Mouse (Mus musculus) megakaryocyte, embryonic 14.5 days (primary cell): Measurements from ENCODE around the gene Gm12216. TPM values are rescaled to one million over a fixed set of nuclear protein-coding genes. Genes with fewer than 3 reads are reported as not detected.

Experiments
- H3K27me3 ChIP-seq: replicated peaks from 2 replicates; pipeline ENCODE3; 2012; ENCODE audit warnings: inconsistent platforms
- H3K36me3 ChIP-seq: replicated peaks from 2 replicates; pipeline ENCODE3; 2012; ENCODE audit warnings: low read length, inconsistent platforms, mixed read lengths
- H3K4me1 ChIP-seq: 2 replicates; pipeline ENCODE4 v1.6.1; 2012; ENCODE audit warnings: inconsistent platforms
- H3K4me3 ChIP-seq: replicated peaks from 2 replicates; pipeline ENCODE3; 2012; ENCODE audit warnings: moderate library complexity, mild to moderate bottlenecking, inconsistent platforms
- H3K9me3 ChIP-seq: 2 replicates; pipeline ENCODE4 v1.6.1; 2012; ENCODE audit warnings: inconsistent platforms
- FLI1 ChIP-seq: IDR thresholded peaks from 2 replicates; pipeline ENCODE4 v1.6.1; 2012; ENCODE audit warnings: low read length, inconsistent platforms, mixed read lengths
- GATA1 ChIP-seq: IDR thresholded peaks from 3 replicates; pipeline ENCODE4 v1.6.1; 2012; ENCODE audit warnings: mixed read lengths, low read length, inconsistent platforms, borderline replicate concordance
- polyA plus RNA-seq: library from polyadenylated mRNA; stranded (reverse); fragments of >175 nt; gene quantifications from 2 replicates; pipeline ENCODE4 v1.2.3, GENCODE M21; 2012; ENCODE audit warnings: low replicate concordance; ENCODE audit not compliant: insufficient read depth

Gm12216 gene
- polyA plus RNA-seq, 1 experiment = not detected

DNA sequence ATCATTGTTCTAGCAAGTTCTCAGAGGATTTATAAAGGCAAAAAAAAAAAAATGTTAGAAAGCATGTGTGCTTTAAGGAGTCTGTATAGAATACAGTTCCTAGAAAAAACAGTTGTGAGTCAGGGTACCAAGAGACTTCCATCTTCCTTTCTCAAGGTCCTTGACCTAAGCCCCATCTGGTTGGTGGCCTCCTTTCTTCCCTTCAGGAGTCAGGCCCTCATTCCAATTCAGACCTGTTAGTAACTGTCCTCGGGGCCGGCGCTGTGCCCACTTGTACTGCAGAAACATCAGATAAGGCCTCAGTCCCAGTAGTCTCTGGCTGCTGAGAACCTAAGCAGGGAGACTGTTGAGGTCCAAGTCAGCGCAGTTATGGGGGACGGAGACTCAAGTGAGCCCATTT lies 86.0 kb downstream of the Gm12216 start, which contains the start of gene Gm17334:
Gene Gm17334 (minus strand): TSS at position 101 of the 400 bp plus-strand sequence.
- H3K9me3 ChIP-seq = no peaks in the 10 kb centered on the region
- H3K4me1 ChIP-seq = peaks cover 68% of the 10 kb centered on the region
- peak within 1 kb of the TSS; percentile 99 for H3K4me3 ChIP-seq
- peaks cover 65% of the 10 kb centered on the region for H3K36me3 ChIP-seq
- no peaks in the 10 kb centered on the region for H3K27me3 ChIP-seq
- TF ChIP-seq GATA1 (no peak), FLI1 (no peak)

GRCm38 (mm10) chr11:53772536-53772935 lies 86.5 kb downstream of the Gm12216 start:
- Histone ChIP-seq H3K36me3 (peaks cover 60% of the 10 kb centered on the region), H3K9me3 (no peaks in the 10 kb centered on the region), H3K4me3 (peak overlapping the region; percentile 67), H3K27me3 (no peaks in the 10 kb centered on the region), H3K4me1 (peaks cover 64% of the 10 kb centered on the region)
- TF ChIP-seq GATA1 (no peak), FLI1 (no peak)

GRCm38 (mm10) chr11:53771001-53771744 lies 87.9 kb downstream of the Gm12216 start:
- TF ChIP-seq GATA1 = no peak
- no peak for TF ChIP-seq FLI1
- Histone ChIP-seq H3K4me3 (peak overlapping the region; percentile 99), H3K9me3 (no peaks in the 10 kb centered on the region), H3K36me3 (peaks cover 46% of the 10 kb centered on the region), H3K4me1 (peaks cover 66% of the 10 kb centered on the region), H3K27me3 (no peaks in the 10 kb centered on the region)

GRCm38 (mm10) chr11:53770125-53770791 lies 88.8 kb downstream of the Gm12216 start:
- Histone ChIP-seq H3K27me3 (no peaks in the 10 kb centered on the region), H3K36me3 (peaks cover 37% of the 10 kb centered on the region), H3K4me1 (peaks cover 70% of the 10 kb centered on the region), H3K4me3 (peak overlapping the region; percentile 99), H3K9me3 (no peaks in the 10 kb centered on the region)
- no peak for TF ChIP-seq GATA1
- TF ChIP-seq FLI1 = no peak

DNA sequence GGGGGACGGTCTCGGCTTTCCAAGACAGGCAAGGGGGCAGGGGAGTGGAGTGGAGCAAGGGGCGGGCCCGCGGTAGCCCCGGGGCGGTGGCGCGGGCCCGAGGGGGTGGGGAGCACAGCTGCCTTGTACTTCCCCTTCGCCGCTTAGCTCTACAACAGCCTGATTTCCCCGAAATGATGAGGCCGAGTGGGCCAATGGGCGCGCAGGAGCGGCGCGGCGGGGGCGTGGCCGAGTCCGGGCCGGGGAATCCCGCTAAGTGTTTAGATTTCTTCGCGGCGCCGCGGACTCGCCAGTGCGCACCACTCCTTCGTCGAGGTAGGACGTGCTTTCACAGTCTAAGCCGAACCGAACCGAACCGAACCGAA lies 89.3 kb downstream of the Gm12216 start, which contains the start of gene Irf1:
Gene Irf1 (plus strand): TSS at position 255 of the 365 bp plus-strand sequence.
- no peak for TF ChIP-seq FLI1
- no peak for TF ChIP-seq GATA1

GRCm38 (mm10) chr11:53769185-53769576 lies 89.9 kb downstream of the Gm12216 start:
- H3K9me3 ChIP-seq = no peaks in the 10 kb centered on the region
- peak overlapping the region; percentile 99 for H3K4me3 ChIP-seq
- no peak for TF ChIP-seq FLI1
- no peak for TF ChIP-seq GATA1
- H3K36me3 ChIP-seq = peaks cover 26% of the 10 kb centered on the region
- peaks cover 69% of the 10 kb centered on the region for H3K4me1 ChIP-seq
- H3K27me3 ChIP-seq = no peaks in the 10 kb centered on the region

More for the DNA sequence above, 89.3 kb downstream of the Gm12216 start, which contains the start of gene Irf1:
- Histone ChIP-seq H3K4me1 (peaks cover 69% of the 10 kb centered on the region), H3K36me3 (peaks cover 32% of the 10 kb centered on the region), H3K27me3 (no peaks in the 10 kb centered on the region), H3K9me3 (no peaks in the 10 kb centered on the region), H3K4me3 (peak within 1 kb of the TSS; percentile 99)

DNA sequence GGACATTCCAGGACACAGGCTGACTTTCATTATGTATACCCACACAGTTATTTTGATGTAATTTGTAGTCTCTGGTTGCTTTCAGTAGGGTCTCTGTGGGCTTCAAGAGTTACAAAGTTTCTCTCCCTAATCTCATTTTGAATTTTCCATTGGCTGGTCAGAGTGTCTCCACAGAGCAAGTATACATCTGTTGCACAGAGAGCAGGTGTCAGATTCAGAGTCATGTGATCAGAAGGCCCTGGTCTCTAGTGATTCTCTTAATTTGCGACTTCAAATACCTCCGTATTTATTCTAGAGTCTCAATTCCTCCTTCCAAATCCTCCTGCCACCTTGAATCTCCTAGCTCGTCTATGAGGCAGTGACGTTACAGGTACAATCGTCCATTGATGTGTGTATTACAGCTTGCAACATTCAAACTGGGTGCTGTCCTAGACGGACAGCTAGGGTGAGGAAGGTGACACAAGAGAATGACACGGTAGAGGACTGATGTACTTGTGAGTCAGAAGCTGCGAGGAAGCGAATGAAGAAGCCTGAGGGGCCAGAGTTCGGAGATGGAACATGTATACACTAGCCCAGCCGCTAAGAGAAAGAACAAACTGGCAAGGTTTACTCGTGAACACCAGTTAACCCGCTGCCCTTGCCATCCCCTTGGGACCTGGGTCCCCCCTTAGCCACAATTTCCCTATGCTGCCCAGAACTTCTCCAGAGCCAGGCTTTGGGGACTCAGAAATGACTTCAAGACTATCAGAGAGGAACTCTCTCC lies 90.5 kb downstream of the Gm12216 start:
- Histone ChIP-seq H3K4me3 (no peak overlapping the region), H3K4me1 (peaks cover 69% of the 10 kb centered on the region), H3K27me3 (no peaks in the 10 kb centered on the region)

GRCm38 (mm10) chr11:53764581-53764980 lies 94.5 kb downstream of the Gm12216 start:
- no peak for TF ChIP-seq FLI1
- TF ChIP-seq GATA1 = no peak
- Histone ChIP-seq H3K4me3 (peak overlapping the region; percentile 99), H3K27me3 (no peaks in the 10 kb centered on the region), H3K9me3 (no peaks in the 10 kb centered on the region), H3K36me3 (no peaks in the 10 kb centered on the region), H3K4me1 (peaks cover 68% of the 10 kb centered on the region)

More for the DNA sequence above, 90.5 kb downstream of the Gm12216 start:
- Histone ChIP-seq H3K36me3 (peaks cover 20% of the 10 kb centered on the region), H3K9me3 (no peaks in the 10 kb centered on the region)
- TF ChIP-seq GATA1 (no peak), FLI1 (no peak)

DNA sequence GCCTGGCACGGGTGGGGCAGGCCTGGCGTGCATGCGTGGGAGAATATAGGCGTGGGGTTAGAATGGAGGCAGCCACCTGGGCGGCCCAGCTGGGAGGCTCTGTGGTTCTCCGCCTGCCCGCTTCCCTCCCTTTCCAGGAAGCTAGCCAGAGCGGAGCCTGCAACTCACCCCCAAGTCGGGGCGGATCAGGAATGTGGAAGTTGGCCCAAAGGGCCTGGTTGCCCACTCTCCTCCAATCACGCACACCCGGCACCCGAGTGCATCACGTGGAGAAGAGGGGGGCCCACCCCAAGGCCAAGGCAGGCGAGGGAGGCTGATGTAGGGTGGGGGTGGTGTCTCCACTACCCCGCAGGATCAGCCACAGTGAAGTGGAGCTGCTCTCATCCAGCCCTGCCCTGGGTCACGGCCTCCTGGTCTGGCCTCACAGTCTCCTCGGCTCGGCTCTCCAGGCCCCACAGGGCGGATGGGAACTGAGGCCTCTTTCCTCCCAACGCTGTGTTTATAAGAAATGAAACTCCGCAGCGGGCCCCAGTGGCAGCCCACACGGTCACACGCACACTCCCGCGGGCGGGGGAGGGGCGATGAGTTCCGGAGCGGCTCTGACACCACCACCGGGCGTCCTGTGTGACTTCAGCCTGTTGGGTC lies 95.4 kb downstream of the Gm12216 start:
- no peaks in the 10 kb centered on the region for H3K9me3 ChIP-seq
- H3K36me3 ChIP-seq = no peaks in the 10 kb centered on the region
- peak overlapping the region; percentile 99 for H3K4me3 ChIP-seq
- TF ChIP-seq FLI1 = no peak
- TF ChIP-seq GATA1 = no peak
- peaks cover 68% of the 10 kb centered on the region for H3K4me1 ChIP-seq
- H3K27me3 ChIP-seq = no peaks in the 10 kb centered on the region
